8 mouse cellular contexts compared by ENCODE assay signal in the genomic region with DNA sequence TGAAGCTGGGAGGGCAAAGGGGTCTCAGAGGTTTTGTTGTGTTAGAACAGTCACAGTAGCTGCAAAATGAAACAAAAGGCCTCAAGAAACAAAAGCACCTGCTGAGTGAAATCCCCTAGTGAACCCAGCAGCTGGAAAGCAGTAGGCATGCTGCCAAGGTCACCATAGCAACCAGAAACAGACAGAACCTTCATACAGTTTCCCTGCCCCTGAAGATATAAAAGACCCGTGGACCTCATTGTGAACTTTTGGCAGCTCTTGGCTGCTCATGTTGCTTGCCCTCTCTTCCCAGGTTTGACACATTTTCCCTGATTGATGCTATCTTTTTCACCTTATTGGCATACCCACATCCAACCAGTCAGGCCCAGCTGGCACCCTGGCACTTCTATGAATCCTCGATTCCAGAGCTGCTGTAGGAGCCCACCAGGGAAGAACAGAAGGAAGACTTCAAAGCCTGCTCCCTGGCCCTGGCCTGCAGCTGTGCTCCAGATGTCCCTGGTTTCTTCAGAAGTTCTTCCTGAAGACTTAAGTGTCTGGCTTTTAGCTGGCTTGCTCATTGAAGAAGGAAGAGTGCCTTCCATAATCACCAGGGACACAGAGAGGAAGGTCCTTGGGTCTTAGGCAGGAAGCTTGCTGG. TPM values are rescaled to one million over a fixed set of nuclear protein-coding genes. Genes with fewer than 3 reads are reported as not detected.
DNase-seq lines count a peak whose midpoint lies in the region; ATAC-seq and TF ChIP-seq lines count a peak whose summit lies in the region.

No protein-coding gene starts in this region.

- no peak for TF ChIP-seq CTCF in MEL (IDR thresholded peaks at IDR 0.05 in 2 of 3, conservative IDR thresholded peaks at IDR 0.05 in 1 of 3; ENCODE audit: control insufficient read depth in 1 of 3, insufficient read depth in 1 of 3, low read depth in 2 of 3, low read length in 3 of 3, poor library complexity in 1 of 3, severe bottlenecking in 1 of 3)

- no peaks in the 10 kb centered on the region for H3K4me1 ChIP-seq in MEL (ENCODE audit: control insufficient read depth in 1 of 2, insufficient read depth in 2 of 2, low read length in 2 of 2)
- peaks cover 13% of the 10 kb centered on the region for H3K4me1 ChIP-seq in embryonic facial prominence, embryonic 12.5 days
- peaks cover 15% of the 10 kb centered on the region for H3K4me1 ChIP-seq in stomach, embryonic 15.5 days
- no peaks in the 10 kb centered on the region for H3K4me1 ChIP-seq in liver, embryonic 12.5 days

- H3K9me3 ChIP-seq in MEL (replicated peaks; ENCODE audit: insufficient read depth, low read length): no peaks in the 10 kb centered on the region
- H3K9me3 ChIP-seq in embryonic facial prominence, embryonic 12.5 days: no peaks in the 10 kb centered on the region
- no peaks in the 10 kb centered on the region for H3K9me3 ChIP-seq in stomach, embryonic 15.5 days
- no peaks in the 10 kb centered on the region for H3K9me3 ChIP-seq in liver, embryonic 12.5 days (replicated peaks)

- no peaks in the 10 kb centered on the region for H3K36me3 ChIP-seq in MEL (ENCODE audit: control insufficient read depth in 1 of 2, insufficient read depth in 2 of 2, low read length in 2 of 2)
- no peaks in the 10 kb centered on the region for H3K36me3 ChIP-seq in embryonic facial prominence, embryonic 12.5 days
- H3K36me3 ChIP-seq in stomach, embryonic 15.5 days: no peaks in the 10 kb centered on the region
- no peaks in the 10 kb centered on the region for H3K36me3 ChIP-seq in liver, embryonic 12.5 days

- TF ChIP-seq EP300 in MEL (IDR thresholded peaks at IDR 0.05; ENCODE audit: low read depth in 1 of 2, low read length in 2 of 2): no peak

- H3K79me2 ChIP-seq in MEL (ENCODE audit: control insufficient read depth, insufficient read depth, low read length, poor library complexity): no peaks in the 10 kb centered on the region

- peaks cover 15 to 23% of the 10 kb centered on the region in 2 experiments for H3K27me3 ChIP-seq in MEL (ENCODE audit: control insufficient read depth in 1 of 2, insufficient read depth in 2 of 2, low read length in 2 of 2)
- no peaks in the 10 kb centered on the region for H3K27me3 ChIP-seq in embryonic facial prominence, embryonic 12.5 days
- H3K27me3 ChIP-seq in stomach, embryonic 15.5 days (replicated peaks): no peaks in the 10 kb centered on the region
- H3K27me3 ChIP-seq in liver, embryonic 12.5 days (replicated peaks): peaks cover 4% of the 10 kb centered on the region; the same call in 1 of the 2 replicates

- DNase-seq in gastrocnemius, postnatal 10 days: peak; percentile 76
- DNase-seq in gastrocnemius, adult 18-20 months (ENCODE audit: low spot score): no peak
- peak; percentile 46 for DNase-seq in MEL (ENCODE audit: low read depth, low spot score)
- DNase-seq in induced T-regulatory cell, adult 2 months (ENCODE audit: low read depth): peak; percentile 65
- peak; percentile 77 for DNase-seq in lung, postnatal 10 days

- no peak overlapping the region for H3K9ac ChIP-seq in MEL (ENCODE audit: control insufficient read depth, low read depth, low read length, poor library complexity, severe bottlenecking)
- no peak overlapping the region for H3K9ac ChIP-seq in embryonic facial prominence, embryonic 12.5 days
- H3K9ac ChIP-seq in stomach, embryonic 15.5 days: no peak overlapping the region
- H3K9ac ChIP-seq in liver, embryonic 12.5 days: no peak overlapping the region

- TF ChIP-seq RAD21 in MEL (IDR thresholded peaks at IDR 0.05; ENCODE audit: low read depth, low read length): no peak

- 9% methylated on average over 2 of the region's 2 CpGs for WGBS in embryonic facial prominence, embryonic 12.5 days
- 19% methylated on average over 2 of the region's 2 CpGs for WGBS in stomach, embryonic 15.5 days
- 49% methylated on average over 2 of the region's 2 CpGs for WGBS in liver, embryonic 12.5 days (ENCODE audit: insufficient replicate concordance)

- no peak overlapping the region for H3K27ac ChIP-seq in MEL (ENCODE audit: control insufficient read depth, low read depth, low read length)
- H3K27ac ChIP-seq in embryonic facial prominence, embryonic 12.5 days: peak overlapping the region; percentile 14; the same call in 1 of the 2 replicates
- peak overlapping the region; percentile 51 for H3K27ac ChIP-seq in stomach, embryonic 15.5 days
- no peak overlapping the region for H3K27ac ChIP-seq in liver, embryonic 12.5 days

- ATAC-seq in embryonic facial prominence, embryonic 12.5 days (ENCODE audit: insufficient number of reproducible peaks, insufficient read depth, low FRiP score, low TSS enrichment): no peak
- ATAC-seq in stomach, embryonic 15.5 days (ENCODE audit: insufficient read depth, low FRiP score, low read depth): peak; percentile 34; the same call in 1 of the 2 replicates
- ATAC-seq in liver, embryonic 12.5 days: no peak

- H3K4me2 ChIP-seq in embryonic facial prominence, embryonic 12.5 days (replicated peaks): no peak overlapping the region
- no peak overlapping the region for H3K4me2 ChIP-seq in stomach, embryonic 15.5 days
- H3K4me2 ChIP-seq in liver, embryonic 12.5 days: no peak overlapping the region

- H3K4me3 ChIP-seq in MEL (ENCODE audit: control insufficient read depth in 1 of 2, insufficient read depth in 1 of 2, low read depth in 2 of 2, low read length in 2 of 2): no peak overlapping the region
- no peak overlapping the region for H3K4me3 ChIP-seq in embryonic facial prominence, embryonic 12.5 days
- no peak overlapping the region for H3K4me3 ChIP-seq in stomach, embryonic 15.5 days (replicated peaks)
- H3K4me3 ChIP-seq in liver, embryonic 12.5 days: no peak overlapping the region

- TF ChIP-seq POLR2A in MEL (IDR thresholded peaks at IDR 0.05; ENCODE audit: control insufficient read depth in 1 of 2, insufficient read depth in 1 of 2, low read depth in 1 of 2, low read length in 2 of 2, poor library complexity in 1 of 2): no peak

TF ChIP-seq in MEL, 35 proteins besides CTCF, POLR2A, EP300 and RAD21 (continues in another document):
- TF ChIP-seq GATA1 (IDR thresholded peaks at IDR 0.05; ENCODE audit: low read depth, low read length) (no peak), ZNF384 (IDR thresholded peaks at IDR 0.05; ENCODE audit: low read depth, low read length) (no peak), KAT2A (conservative IDR thresholded peaks at IDR 0.05; ENCODE audit: low read depth, low read length) (no peak), CHD2 (IDR thresholded peaks at IDR 0.05; ENCODE audit: low read length) (no peak), MAX (IDR thresholded peaks at IDR 0.05; ENCODE audit: low read length) (no peak), SIN3A (IDR thresholded peaks at IDR 0.05; ENCODE audit: low read length) (no peak)

RNA-seq across cellular contexts. Expression of a gene that starts 10.9 kb away (rescaled TPM):
- 100 to 1,000 TPM in 1 of 2 experiments, 10 to 100 TPM in 1; 83.2 to 102 TPM for total RNA-seq in gastrocnemius, postnatal 10 days (2021)
- 100 to 1,000 TPM in 1 of 2 experiments, 10 to 100 TPM in 1; 63.5 to 106 TPM for total RNA-seq in gastrocnemius, adult 18-20 months (2021)
- 0.85 and 2.1 TPM in 2 replicates for total RNA-seq in MEL (2012; rRNA removed)
- 1 to 10 TPM in 1 of 2 experiments, not detected in 1; 4.7 TPM for polyA plus RNA-seq in MEL (2012; ENCODE audit: insufficient read depth in 1 of 2, insufficient read length in 2 of 2, low read depth in 1 of 2, low replicate concordance in 2 of 2, missing spikeins in 1 of 2)
- 37.8 and 42.0 TPM in 2 replicates for polyA plus RNA-seq in embryonic facial prominence, embryonic 12.5 days (2016; fragmentation: Nextera tagmentation; extraction: Ambion mirVana)
- polyA plus RNA-seq in stomach, embryonic 15.5 days (2015; fragmentation: Nextera tagmentation; extraction: Ambion mirVana): 503 and 642 TPM in 2 replicates
- 5.7 and 6.8 TPM in 2 replicates for polyA plus RNA-seq in liver, embryonic 12.5 days (2016; fragmentation: Nextera tagmentation; extraction: Ambion mirVana)

RNA-seq across cellular contexts. Expression of a gene that starts 15.2 kb away (rescaled TPM):
- total RNA-seq in gastrocnemius, postnatal 10 days (2021): not detected
- total RNA-seq in gastrocnemius, adult 18-20 months (2021): 1 to 10 TPM in 1 of 2 experiments, not detected in 1; 2.5 TPM
- total RNA-seq in MEL (2012; rRNA removed): not detected in 2 replicates
- not detected for polyA plus RNA-seq in MEL (2012; ENCODE audit: insufficient read depth in 1 of 2, insufficient read length in 2 of 2, low read depth in 1 of 2, low replicate concordance in 2 of 2, missing spikeins in 1 of 2)
- polyA plus RNA-seq in embryonic facial prominence, embryonic 12.5 days (2016; fragmentation: Nextera tagmentation; extraction: Ambion mirVana): 0.85 and 0.91 TPM in 2 replicates
- polyA plus RNA-seq in stomach, embryonic 15.5 days (2015; fragmentation: Nextera tagmentation; extraction: Ambion mirVana): 4.5 and 6.5 TPM in 2 replicates
- not detected in 2 replicates for polyA plus RNA-seq in liver, embryonic 12.5 days (2016; fragmentation: Nextera tagmentation; extraction: Ambion mirVana)

RNA-seq across cellular contexts. Expression of a gene that starts 20.0 kb away (rescaled TPM):
- 10 to 100 TPM in 1 of 2 experiments, 1 to 10 TPM in 1; 9.6 to 20.1 TPM for total RNA-seq in gastrocnemius, postnatal 10 days (2021)
- 10 to 100 TPM; 10.1 to 17.7 TPM for total RNA-seq in gastrocnemius, adult 18-20 months (2021)
- total RNA-seq in MEL (2012; rRNA removed): 0.73 and 0.82 TPM in 2 replicates
- polyA plus RNA-seq in MEL (2012; ENCODE audit: insufficient read depth in 1 of 2, insufficient read length in 2 of 2, low read depth in 1 of 2, low replicate concordance in 2 of 2, missing spikeins in 1 of 2): 1 to 10 TPM in 1 of 2 experiments, not detected in 1; 2.3 TPM
- 4.0 and 7.2 TPM in 2 replicates for polyA plus RNA-seq in embryonic facial prominence, embryonic 12.5 days (2016; fragmentation: Nextera tagmentation; extraction: Ambion mirVana)
- 13.0 and 13.6 TPM in 2 replicates for polyA plus RNA-seq in stomach, embryonic 15.5 days (2015; fragmentation: Nextera tagmentation; extraction: Ambion mirVana)
- polyA plus RNA-seq in liver, embryonic 12.5 days (2016; fragmentation: Nextera tagmentation; extraction: Ambion mirVana): 0.55 and 0.69 TPM in 2 replicates

RNA-seq across cellular contexts. Expression of a gene that starts 21.8 kb away (rescaled TPM):
- total RNA-seq in gastrocnemius, postnatal 10 days (2021): not detected
- not detected for total RNA-seq in gastrocnemius, adult 18-20 months (2021)
- total RNA-seq in MEL (2012; rRNA removed): not detected in 2 replicates
- polyA plus RNA-seq in MEL (2012; ENCODE audit: insufficient read depth in 1 of 2, insufficient read length in 2 of 2, low read depth in 1 of 2, low replicate concordance in 2 of 2, missing spikeins in 1 of 2): not detected
- not detected in 2 replicates for polyA plus RNA-seq in embryonic facial prominence, embryonic 12.5 days (2016; fragmentation: Nextera tagmentation; extraction: Ambion mirVana)
- polyA plus RNA-seq in stomach, embryonic 15.5 days (2015; fragmentation: Nextera tagmentation; extraction: Ambion mirVana): not detected in 2 replicates
- polyA plus RNA-seq in liver, embryonic 12.5 days (2016; fragmentation: Nextera tagmentation; extraction: Ambion mirVana): not detected in 2 replicates

RNA-seq across cellular contexts. Expression of a gene that starts 30.3 kb away (rescaled TPM):
- not detected for total RNA-seq in gastrocnemius, postnatal 10 days (2021)
- total RNA-seq in gastrocnemius, adult 18-20 months (2021): not detected
- not detected in 2 replicates for total RNA-seq in MEL (2012; rRNA removed)
- not detected for polyA plus RNA-seq in MEL (2012; ENCODE audit: insufficient read depth in 1 of 2, insufficient read length in 2 of 2, low read depth in 1 of 2, low replicate concordance in 2 of 2, missing spikeins in 1 of 2)
- 0.13 and 0.36 TPM in 2 replicates for polyA plus RNA-seq in embryonic facial prominence, embryonic 12.5 days (2016; fragmentation: Nextera tagmentation; extraction: Ambion mirVana)
- polyA plus RNA-seq in stomach, embryonic 15.5 days (2015; fragmentation: Nextera tagmentation; extraction: Ambion mirVana): 0.61 and 2.8 TPM in 2 replicates
- polyA plus RNA-seq in liver, embryonic 12.5 days (2016; fragmentation: Nextera tagmentation; extraction: Ambion mirVana): not detected in 2 replicates

Comparison
In these comparisons a context has a peak if more than half of its experiments do, and no peak if none do; other contexts are left out.
1. H3K27ac ChIP-seq: peak in embryonic facial prominence, embryonic 12.5 days (single experiment) and stomach, embryonic 15.5 days (single experiment); none in MEL (single experiment) and liver, embryonic 12.5 days (single experiment).